8 mouse cellular contexts compared by ENCODE assay signal in genomic region chr1:73902171-73902991, GRCm38 (mm10).
DNase-seq lines count a peak whose midpoint lies in the region; ATAC-seq lines count a peak whose summit lies in the region.

No protein-coding gene starts in this region.

- no peaks in the 10 kb centered on the region for H3K4me1 ChIP-seq in forebrain, embryonic 14.5 days (ENCODE audit: control insufficient read depth, insufficient read depth, low read length)
- peaks cover 13% of the 10 kb centered on the region for H3K4me1 ChIP-seq in hindbrain, embryonic 12.5 days

- no peak overlapping the region for H3K4me3 ChIP-seq in forebrain, embryonic 14.5 days (ENCODE audit: low read depth, low read length)
- H3K4me3 ChIP-seq in hindbrain, embryonic 12.5 days: no peak overlapping the region

- no peak overlapping the region for H3K9ac ChIP-seq in forebrain, embryonic 14.5 days (ENCODE audit: low read length)
- no peak overlapping the region for H3K9ac ChIP-seq in hindbrain, embryonic 12.5 days

- no peaks in the 10 kb centered on the region for H3K36me3 ChIP-seq in forebrain, embryonic 14.5 days (ENCODE audit: control insufficient read depth, insufficient read depth, low read length)
- H3K36me3 ChIP-seq in hindbrain, embryonic 12.5 days: no peaks in the 10 kb centered on the region

- no peak overlapping the region for H3K4me2 ChIP-seq in forebrain, embryonic 14.5 days (ENCODE audit: low read length)
- H3K4me2 ChIP-seq in hindbrain, embryonic 12.5 days (replicated peaks): peak overlapping the region; percentile 32; the same call in 1 of the 2 replicates

- no peaks in the 10 kb centered on the region for H3K9me3 ChIP-seq in forebrain, embryonic 14.5 days (replicated peaks; ENCODE audit: control insufficient read depth, low read length)
- no peaks in the 10 kb centered on the region for H3K9me3 ChIP-seq in hindbrain, embryonic 12.5 days (replicated peaks)

- ATAC-seq in forebrain, embryonic 14.5 days: peak; percentile 53
- peak; percentile 40; the same call in 1 of the 2 replicates for ATAC-seq in hindbrain, embryonic 12.5 days (ENCODE audit: low FRiP score)

- H3K27me3 ChIP-seq in forebrain, embryonic 14.5 days (replicated peaks; ENCODE audit: control insufficient read depth, insufficient read depth, low read length): no peaks in the 10 kb centered on the region
- no peaks in the 10 kb centered on the region for H3K27me3 ChIP-seq in hindbrain, embryonic 12.5 days

- peak; percentile 70 to 83 for DNase-seq in adrenal gland, adult 18-20 months (ENCODE audit: low spot score in 2 of 2)
- DNase-seq in adrenal gland, postnatal 4 days (ENCODE audit: low spot score in 2 of 2): no peak
- peak; percentile 67 for DNase-seq in c-Kit-positive CD71-positive TER-119-positive erythroid progenitor cells, embryonic 14.5 days (ENCODE audit: low spot score)
- DNase-seq in forebrain, embryonic 14.5 days (ENCODE audit: low spot score): peak; percentile 85
- peak; percentile 84 for DNase-seq in layer of hippocampus, postnatal 14 days (ENCODE audit: low spot score in 2 of 2)
- peak; percentile 87 for DNase-seq in lung, postnatal 36 days
- DNase-seq in right cerebral cortex, postnatal 14 days: peak; percentile 74

- 25% methylated on average over 16 of the region's 16 CpGs for WGBS in forebrain, embryonic 14.5 days
- WGBS in hindbrain, embryonic 12.5 days: 17% methylated on average over 16 of the region's 16 CpGs

- no peak overlapping the region for H3K27ac ChIP-seq in forebrain, embryonic 14.5 days (ENCODE audit: low read depth, low read length)
- no peak overlapping the region for H3K27ac ChIP-seq in hindbrain, embryonic 12.5 days

Comparison
In these comparisons a context has a peak if more than half of its experiments do, and no peak if none do; other contexts are left out.
1. DNase-seq: peak in adrenal gland, adult 18-20 months (2 of 2), c-Kit-positive CD71-positive TER-119-positive erythroid progenitor cells, embryonic 14.5 days (single experiment), forebrain, embryonic 14.5 days (single experiment), layer of hippocampus, postnatal 14 days (2 of 2), lung, postnatal 36 days (single experiment) and right cerebral cortex, postnatal 14 days (single experiment); none in adrenal gland, postnatal 4 days (0 of 2).